23 mouse cellular contexts compared by ENCODE assay signal in the genomic region with DNA sequence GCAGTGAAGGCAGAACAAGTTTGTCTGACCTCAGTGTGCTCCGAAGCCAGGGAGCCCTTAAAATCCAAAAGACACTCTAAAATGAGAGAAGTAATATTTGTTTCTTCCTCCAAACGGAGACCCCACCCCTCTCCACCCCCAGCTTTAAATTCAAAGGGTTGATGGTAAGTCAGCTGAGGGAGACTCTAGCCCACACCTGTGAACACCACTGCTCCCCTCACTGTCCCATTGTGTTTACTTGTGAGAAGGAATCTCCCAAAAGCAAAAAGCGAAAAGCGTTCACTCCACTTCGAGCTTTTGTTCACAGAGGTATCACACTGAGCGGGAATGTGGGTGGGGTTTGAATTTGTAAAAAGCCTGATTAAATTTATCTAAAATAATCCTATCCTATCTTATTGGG. TPM values are rescaled to one million over a fixed set of nuclear protein-coding genes. Genes with fewer than 3 reads are reported as not detected.
A peak's percentile ranks its signal among the peaks of the same experiment; 100 is the strongest.
DNase-seq lines count a peak whose midpoint lies in the region; ATAC-seq and TF ChIP-seq lines count a peak whose summit lies in the region.
"Had no signal": no experiment of that assay in that cellular context is flagged by ENCODE, and none has a peak within 500 bp of the region (broad histone marks: within the 10 kb centered on the region; RNA-seq: fewer than 3 reads in every experiment).

No protein-coding gene starts in this region.

- 24% methylated on average over 6 of the region's 6 CpGs for WGBS in midbrain, embryonic 10.5 days
- 18% methylated on average over 6 of the region's 6 CpGs for WGBS in midbrain, embryonic 14.5 days
- WGBS in stomach, postnatal 0 days = 42% methylated on average over 6 of the region's 6 CpGs

- H3K9me3 ChIP-seq in midbrain, embryonic 10.5 days (replicated peaks) = no peaks in the 10 kb centered on the region
- no peaks in the 10 kb centered on the region for H3K9me3 ChIP-seq in midbrain, embryonic 14.5 days (ENCODE audit: control insufficient read depth, low read length)
- H3K9me3 ChIP-seq in stomach, postnatal 0 days (ENCODE audit: control insufficient read depth, low read length) = no peaks in the 10 kb centered on the region
- H3K9me3 ChIP-seq: embryonic facial prominence, embryonic 10.5 days; forebrain, embryonic 13.5 days; heart, embryonic 12.5 days had no signal

- no peak for TF ChIP-seq CTCF in stomach, postnatal 0 days (IDR thresholded peaks at IDR 0.05; ENCODE audit: low read depth)

- no peak overlapping the region for H3K4me2 ChIP-seq in midbrain, embryonic 14.5 days (ENCODE audit: low read length)
- no peak overlapping the region for H3K4me2 ChIP-seq in stomach, postnatal 0 days (replicated peaks; ENCODE audit: low read depth)
- H3K4me2 ChIP-seq: forebrain, embryonic 13.5 days; heart, embryonic 12.5 days had no signal

- no peak for ATAC-seq in midbrain, embryonic 14.5 days (ENCODE audit: low FRiP score, low TSS enrichment)
- ATAC-seq in stomach, postnatal 0 days (ENCODE audit: low FRiP score, low TSS enrichment) = no peak
- ATAC-seq: CD4-positive, CD25-positive, alpha-beta regulatory T cell, adult 4 months; forebrain, embryonic 13.5 days; forebrain, postnatal 0 days; intestine, embryonic 16.5 days had no signal

- peaks cover 8% of the 10 kb centered on the region for H3K4me1 ChIP-seq in midbrain, embryonic 10.5 days
- H3K4me1 ChIP-seq in midbrain, embryonic 14.5 days (ENCODE audit: control insufficient read depth, insufficient read depth, low read length) = no peaks in the 10 kb centered on the region
- H3K4me1 ChIP-seq in stomach, postnatal 0 days (replicated peaks; ENCODE audit: control insufficient read depth, insufficient read depth) = no peaks in the 10 kb centered on the region
- H3K4me1 ChIP-seq: forebrain, embryonic 13.5 days; heart, embryonic 12.5 days had no signal

- H3K4me3 ChIP-seq in midbrain, embryonic 10.5 days = no peak overlapping the region
- no peak overlapping the region for H3K4me3 ChIP-seq in midbrain, embryonic 14.5 days (replicated peaks; ENCODE audit: low read depth, low read length)
- no peak overlapping the region for H3K4me3 ChIP-seq in stomach, postnatal 0 days (ENCODE audit: low read depth, low read length)
- H3K4me3 ChIP-seq: embryonic facial prominence, embryonic 10.5 days; forebrain, embryonic 13.5 days; heart, embryonic 12.5 days had no signal

- H3K36me3 ChIP-seq in midbrain, embryonic 10.5 days = no peaks in the 10 kb centered on the region
- no peaks in the 10 kb centered on the region for H3K36me3 ChIP-seq in midbrain, embryonic 14.5 days (ENCODE audit: control insufficient read depth, insufficient read depth, low read length)
- no peaks in the 10 kb centered on the region for H3K36me3 ChIP-seq in stomach, postnatal 0 days (ENCODE audit: control insufficient read depth, insufficient read depth, low read length)
- H3K36me3 ChIP-seq: embryonic facial prominence, embryonic 10.5 days; heart, embryonic 12.5 days had no signal

- peak overlapping the region; percentile 55 for H3K27ac ChIP-seq in midbrain, embryonic 10.5 days (replicated peaks)
- no peak overlapping the region for H3K27ac ChIP-seq in midbrain, embryonic 14.5 days (replicated peaks; ENCODE audit: low read depth, low read length)
- H3K27ac ChIP-seq in stomach, postnatal 0 days (replicated peaks) = 0 out of 2 replicates have a peak overlapping the region, but pooled peaks have one; percentile 8
- H3K27ac ChIP-seq: embryonic facial prominence, embryonic 10.5 days; forebrain, embryonic 13.5 days had no signal

- H3K27me3 ChIP-seq in midbrain, embryonic 10.5 days (ENCODE audit: low read depth, poor library complexity, severe bottlenecking) = no peaks in the 10 kb centered on the region
- no peaks in the 10 kb centered on the region for H3K27me3 ChIP-seq in midbrain, embryonic 14.5 days (ENCODE audit: control insufficient read depth, insufficient read depth, low read length)
- no peaks in the 10 kb centered on the region for H3K27me3 ChIP-seq in stomach, postnatal 0 days (ENCODE audit: control insufficient read depth, insufficient read depth, low read length)
- H3K27me3 ChIP-seq: forebrain, embryonic 13.5 days; heart, embryonic 12.5 days had no signal

- H3K9ac ChIP-seq in midbrain, embryonic 14.5 days (replicated peaks; ENCODE audit: low read length) = no peak overlapping the region
- no peak overlapping the region for H3K9ac ChIP-seq in stomach, postnatal 0 days (ENCODE audit: low read length)
- H3K9ac ChIP-seq: forebrain, embryonic 13.5 days; forebrain, postnatal 0 days; heart, embryonic 12.5 days had no signal

- peak; percentile 79 for DNase-seq in heart, adult 11 months
- DNase-seq in heart, adult 8-10 months (ENCODE audit: low spot score) = no peak
- DNase-seq in midbrain, embryonic 10.5 days (ENCODE audit: low spot score) = no peak
- no peak for DNase-seq in midbrain, embryonic 14.5 days
- peak; percentile 100 for DNase-seq in R1 (ENCODE audit: low read depth, low spot score)
- DNase-seq in stomach, postnatal 0 days (ENCODE audit: low spot score) = no peak
- DNase-seq in gastrocnemius, postnatal 4 days (ENCODE audit: low spot score in 2 of 2) = no peak
- DNase-seq in embryo, embryonic 10.5 days (ENCODE audit: low spot score) = no peak
- DNase-seq: adrenal gland, adult 2 months; adrenal gland, postnatal 25 days; B cell, adult 2 months; cerebellum, adult 18-20 months; cerebellum, adult 9-11 months; cerebellum, postnatal 36 days; gastrocnemius, postnatal 14 days had no signal

- TF ChIP-seq EP300 in stomach, postnatal 0 days (optimal IDR thresholded peaks at IDR 0.05) = no peak

RNA-seq across cellular contexts. Expression of gene Lamc1, which starts 43.9 kb away (rescaled TPM):
- 100 to 1,000 TPM in 2 of 4 experiments, 10 to 100 TPM in 2; 83.2 to 109 (median 98.8) TPM for total RNA-seq in heart, adult 8-10 months (2022)
- polyA plus RNA-seq in midbrain, embryonic 10.5 days (2016; fragmentation: Nextera tagmentation; extraction: Ambion mirVana) = 21.2 and 22.7 TPM in 2 replicates
- polyA plus RNA-seq in midbrain, embryonic 14.5 days (2014; fragmentation: Nextera tagmentation; extraction: Ambion mirVana) = 12.4 and 23.8 TPM in 2 replicates
- 41.6 and 41.8 TPM in 2 replicates for polyA plus RNA-seq in stomach, postnatal 0 days (2015; fragmentation: Nextera tagmentation; extraction: Ambion mirVana)
- total RNA-seq in gastrocnemius, postnatal 4 days (2021) = 100 to 1,000 TPM; 323 to 353 TPM

RNA-seq across cellular contexts. Expression of gene Shcbp1l, which starts 48.5 kb away (rescaled TPM):
- not detected for total RNA-seq in heart, adult 8-10 months (2022)
- 0.14 and 0.23 TPM in 2 replicates for polyA plus RNA-seq in midbrain, embryonic 10.5 days (2016; fragmentation: Nextera tagmentation; extraction: Ambion mirVana)
- polyA plus RNA-seq in midbrain, embryonic 14.5 days (2014; fragmentation: Nextera tagmentation; extraction: Ambion mirVana) = 0.26 and 0.47 TPM in 2 replicates
- polyA plus RNA-seq in stomach, postnatal 0 days (2015; fragmentation: Nextera tagmentation; extraction: Ambion mirVana) = 0.04 and 0.23 TPM in 2 replicates
- under 1 TPM in 1 of 2 experiments, not detected in 1; 0.21 TPM for total RNA-seq in gastrocnemius, postnatal 4 days (2021)
- total RNA-seq: gastrocnemius, adult 18-20 months; gastrocnemius, postnatal 14 days; heart, postnatal 25 days had no signal
- polyA plus RNA-seq: intestine, embryonic 16.5 days had no signal

Comparison
In these comparisons a context has a peak if more than half of its experiments do, and no peak if none do; other contexts are left out.
1. DNase-seq: peak in heart, adult 11 months (single experiment) and R1 (single experiment); none in heart, adult 8-10 months (single experiment), midbrain, embryonic 10.5 days (single experiment), midbrain, embryonic 14.5 days (single experiment), stomach, postnatal 0 days (single experiment), gastrocnemius, postnatal 4 days (0 of 2) and embryo, embryonic 10.5 days (single experiment).